Mouse (Mus musculus): ENCODE results near the gene Glb1. TPM values are rescaled to one million over a fixed set of nuclear protein-coding genes. Genes with fewer than 3 reads are reported as not detected.
"Not testable (repeated sequence)": the region's sequence is repeated elsewhere in the genome, so short reads cannot be mapped to it uniquely, and the experiment has no call there.

Glb1 gene
- 73.7 and 74.2 TPM in 2 replicates for polyA plus RNA-seq (2015; fragmentation: Nextera tagmentation; extraction: Ambion mirVana)

- ATAC-seq (ENCODE audit: insufficient read depth, low FRiP score), result peak; percentile 98
- Histone ChIP-seq H3K36me3 (ENCODE audit: control insufficient read depth, insufficient read depth, low read length) (peaks cover 23% of the 10 kb centered on the region), H3K27me3 (ENCODE audit: control insufficient read depth, insufficient read depth, low read length) (no peaks in the 10 kb centered on the region), H3K4me2 (ENCODE audit: low read depth, low read length) (peak within 1 kb of the TSS; percentile 87), H3K4me1 (ENCODE audit: control insufficient read depth, insufficient read depth, low read length) (peaks cover 12% of the 10 kb centered on the region), H3K9ac (ENCODE audit: low read length) (peak within 1 kb of the TSS; percentile 93), H3K27ac (ENCODE audit: low read length) (peak within 1 kb of the TSS; percentile 97), H3K9me3 (replicated peaks; ENCODE audit: control insufficient read depth, low read length) (peaks cover 14% of the 10 kb centered on the region), H3K4me3 (replicated peaks; ENCODE audit: low read length) (peak within 1 kb of the TSS; percentile 93)
- under 1% methylated on average over 73 of the region's 73 CpGs for WGBS
These were observed at the start of gene Glb1, which contains the start of gene Tmppe for GRCm38 (mm10) chr9:114400949-114401684. TSS of gene Glb1 (plus strand) at chr9:114401076. TSS of gene Tmppe (plus strand) at chr9:114401105.

- Histone ChIP-seq H3K4me1 (ENCODE audit: control insufficient read depth, insufficient read depth, low read length) (no peaks in the 10 kb centered on the region), H3K4me3 (replicated peaks; ENCODE audit: low read length) (peak overlapping the region; percentile 52), H3K27ac (ENCODE audit: low read length) (no peak overlapping the region), H3K27me3 (ENCODE audit: control insufficient read depth, insufficient read depth, low read length) (no peaks in the 10 kb centered on the region), H3K9ac (ENCODE audit: low read length) (peak overlapping the region; percentile 78), H3K36me3 (ENCODE audit: control insufficient read depth, insufficient read depth, low read length) (no peaks in the 10 kb centered on the region), H3K4me2 (ENCODE audit: low read depth, low read length) (peak overlapping the region; percentile 88), H3K9me3 (replicated peaks; ENCODE audit: control insufficient read depth, low read length) (no peaks in the 10 kb centered on the region)
- peak; percentile 84 for ATAC-seq (ENCODE audit: insufficient read depth, low FRiP score)
- WGBS, result under 1% methylated on average over 48 of the region's 48 CpGs
These were observed 32.9 kb upstream of the Glb1 start for GRCm38 (mm10) chr9:114367783-114368470.

- Histone ChIP-seq H3K36me3 (ENCODE audit: control insufficient read depth, insufficient read depth, low read length) (peaks cover 4% of the 10 kb centered on the region; the same call in 1 of the 2 replicates), H3K4me2 (ENCODE audit: low read depth, low read length) (peak overlapping the region; percentile 88), H3K4me3 (replicated peaks; ENCODE audit: low read length) (peak overlapping the region; percentile 52), H3K9ac (ENCODE audit: low read length) (peak overlapping the region; percentile 78), H3K4me1 (ENCODE audit: control insufficient read depth, insufficient read depth, low read length) (no peaks in the 10 kb centered on the region), H3K27me3 (ENCODE audit: control insufficient read depth, insufficient read depth, low read length) (no peaks in the 10 kb centered on the region), H3K9me3 (replicated peaks; ENCODE audit: control insufficient read depth, low read length) (no peaks in the 10 kb centered on the region), H3K27ac (ENCODE audit: low read length) (no peak overlapping the region)
- ATAC-seq (ENCODE audit: insufficient read depth, low FRiP score), result no peak
- WGBS, result 13% methylated on average over 12 of the region's 12 CpGs
These were observed 32.4 kb upstream of the Glb1 start for GRCm38 (mm10) chr9:114368471-114368858.

- H3K36me3 ChIP-seq (ENCODE audit: control insufficient read depth, insufficient read depth, low read length); H3K4me3 ChIP-seq (replicated peaks; ENCODE audit: low read length); H3K4me1 ChIP-seq (ENCODE audit: control insufficient read depth, insufficient read depth, low read length); H3K9ac ChIP-seq (ENCODE audit: low read length); H3K9me3 ChIP-seq (replicated peaks; ENCODE audit: control insufficient read depth, low read length); H3K4me2 ChIP-seq (ENCODE audit: low read depth, low read length); ATAC-seq (ENCODE audit: insufficient read depth, low FRiP score); H3K27ac ChIP-seq (ENCODE audit: low read length); H3K27me3 ChIP-seq (ENCODE audit: control insufficient read depth, insufficient read depth, low read length): not testable (repeated sequence)
- 69% methylated on average over 5 of the region's 5 CpGs for WGBS
These were observed 31.5 kb upstream of the Glb1 start for GRCm38 (mm10) chr9:114369389-114369788.

GRCm38 (mm10) chr9:114371717-114372116 is 29.2 kb upstream of the Glb1 start:
- WGBS, result 30% methylated on average over 5 of the region's 5 CpGs
- not testable (repeated sequence) for H3K27ac ChIP-seq (ENCODE audit: low read length); H3K4me3 ChIP-seq (replicated peaks; ENCODE audit: low read length); H3K4me2 ChIP-seq (ENCODE audit: low read depth, low read length); H3K36me3 ChIP-seq (ENCODE audit: control insufficient read depth, insufficient read depth, low read length); H3K9ac ChIP-seq (ENCODE audit: low read length); ATAC-seq (ENCODE audit: insufficient read depth, low FRiP score); H3K9me3 ChIP-seq (replicated peaks; ENCODE audit: control insufficient read depth, low read length); H3K27me3 ChIP-seq (ENCODE audit: control insufficient read depth, insufficient read depth, low read length); H3K4me1 ChIP-seq (ENCODE audit: control insufficient read depth, insufficient read depth, low read length)

GRCm38 (mm10) chr9:114375276-114375962 is 25.5 kb upstream of the Glb1 start:
- no peak overlapping the region for H3K27ac ChIP-seq (ENCODE audit: low read length)
- H3K9ac ChIP-seq (ENCODE audit: low read length), result no peak overlapping the region
- no peak overlapping the region for H3K4me2 ChIP-seq (ENCODE audit: low read depth, low read length)
- H3K27me3 ChIP-seq (ENCODE audit: control insufficient read depth, insufficient read depth, low read length), result no peaks in the 10 kb centered on the region
- 86% methylated on average over 10 of the region's 10 CpGs for WGBS
- no peaks in the 10 kb centered on the region for H3K4me1 ChIP-seq (ENCODE audit: control insufficient read depth, insufficient read depth, low read length)
- H3K36me3 ChIP-seq (ENCODE audit: control insufficient read depth, insufficient read depth, low read length), result peaks cover 10% of the 10 kb centered on the region
- ATAC-seq (ENCODE audit: insufficient read depth, low FRiP score), result no peak
- no peak overlapping the region for H3K4me3 ChIP-seq (replicated peaks; ENCODE audit: low read length)
- no peaks in the 10 kb centered on the region for H3K9me3 ChIP-seq (replicated peaks; ENCODE audit: control insufficient read depth, low read length)

GRCm38 (mm10) chr9:114377168-114377567 is 23.7 kb upstream of the Glb1 start:
- Histone ChIP-seq H3K4me3 (replicated peaks; ENCODE audit: low read length) (no peak overlapping the region), H3K4me1 (ENCODE audit: control insufficient read depth, insufficient read depth, low read length) (no peaks in the 10 kb centered on the region), H3K27ac (ENCODE audit: low read length) (no peak overlapping the region), H3K36me3 (ENCODE audit: control insufficient read depth, insufficient read depth, low read length) (peaks cover 10% of the 10 kb centered on the region), H3K9ac (ENCODE audit: low read length) (no peak overlapping the region), H3K9me3 (replicated peaks; ENCODE audit: control insufficient read depth, low read length) (no peaks in the 10 kb centered on the region), H3K4me2 (ENCODE audit: low read depth, low read length) (no peak overlapping the region), H3K27me3 (ENCODE audit: control insufficient read depth, insufficient read depth, low read length) (no peaks in the 10 kb centered on the region)
- no peak for ATAC-seq (ENCODE audit: insufficient read depth, low FRiP score)
- 88% methylated on average over 10 of the region's 10 CpGs for WGBS

GRCm38 (mm10) chr9:114379871-114380270 is 21.0 kb upstream of the Glb1 start:
- Histone ChIP-seq H3K9me3 (replicated peaks; ENCODE audit: control insufficient read depth, low read length) (no peaks in the 10 kb centered on the region), H3K36me3 (ENCODE audit: control insufficient read depth, insufficient read depth, low read length) (peaks cover 5% of the 10 kb centered on the region), H3K9ac (ENCODE audit: low read length) (no peak overlapping the region; the same call in 1 of the 2 replicates), H3K4me2 (ENCODE audit: low read depth, low read length) (no peak overlapping the region), H3K27ac (ENCODE audit: low read length) (no peak overlapping the region), H3K4me3 (replicated peaks; ENCODE audit: low read length) (no peak overlapping the region), H3K4me1 (ENCODE audit: control insufficient read depth, insufficient read depth, low read length) (no peaks in the 10 kb centered on the region), H3K27me3 (ENCODE audit: control insufficient read depth, insufficient read depth, low read length) (no peaks in the 10 kb centered on the region)
- peak; percentile 20; the same call in 1 of the 2 replicates for ATAC-seq (ENCODE audit: insufficient read depth, low FRiP score)
- 71% methylated on average over 12 of the region's 12 CpGs for WGBS

Data from stomach, embryonic 16.5 days (tissue).